Mouse (Mus musculus): ENCODE results near the gene Plce1. TPM values are rescaled to one million over a fixed set of nuclear protein-coding genes. Genes with fewer than 3 reads are reported as not detected.

Plce1 gene
- polyA plus RNA-seq, 1 experiment from 2014 or later = 2.0 TPM

DNA sequence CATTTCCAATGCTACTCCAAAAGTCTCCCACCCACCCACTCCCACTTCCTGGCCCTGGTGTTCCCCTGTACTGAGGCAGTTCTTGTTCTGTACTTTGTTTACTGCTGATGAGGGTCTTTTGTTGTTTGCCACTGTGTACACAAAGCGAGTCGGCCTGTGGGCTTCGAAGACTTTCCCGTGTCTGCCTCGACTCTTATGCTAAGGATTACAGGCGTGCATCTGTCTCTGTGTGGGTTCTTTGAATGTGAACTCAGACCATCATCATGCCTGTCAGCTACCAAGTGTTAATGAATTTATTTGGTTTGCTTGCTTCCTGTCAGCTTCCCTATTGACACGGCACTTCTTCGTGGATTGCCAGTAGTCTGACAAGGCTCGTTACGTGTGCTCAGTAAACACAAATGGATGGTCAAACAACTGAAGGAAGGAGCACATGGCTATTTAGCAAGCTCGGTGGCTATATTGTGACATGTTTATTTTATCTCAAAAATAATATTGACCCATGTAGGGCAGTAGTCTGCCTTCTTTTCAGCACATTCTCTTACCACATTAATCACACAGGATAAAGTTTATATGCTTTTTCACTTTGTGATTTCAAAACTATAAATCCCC lies 133.3 kb downstream of the Plce1 start:
- WGBS = 39% methylated on average over 11 of the region's 11 CpGs

DNA sequence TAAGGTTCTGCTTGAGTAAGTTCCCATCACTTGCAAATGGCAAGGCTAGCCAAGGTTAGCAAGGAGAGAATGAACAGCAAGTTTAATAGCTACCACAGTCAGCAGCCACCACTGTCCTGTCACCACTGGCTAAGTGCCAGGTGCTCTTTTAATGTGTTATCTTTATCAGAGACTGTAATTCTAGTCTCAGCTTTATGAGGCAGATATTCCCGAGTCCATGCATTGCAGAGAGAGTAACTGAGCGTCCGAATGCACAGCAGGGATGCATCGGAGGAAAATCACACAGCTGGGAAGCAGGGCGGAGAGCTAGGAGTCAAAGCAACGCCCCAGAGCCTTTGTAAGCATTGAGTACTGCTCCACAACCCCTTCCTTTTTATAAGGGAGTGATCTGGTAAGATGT lies 134.4 kb downstream of the Plce1 start:
- ATAC-seq (no peak), DNase-seq (ENCODE audit: low spot score) (no peak)
- Histone ChIP-seq H3K4me1 (ENCODE audit: insufficient read depth, low read depth, low read length) (no peaks in the 10 kb centered on the region), H3K9me3 (ENCODE audit: low read length) (no peaks in the 10 kb centered on the region), H3K27ac (ENCODE audit: low read length) (no peak overlapping the region), H3K9ac (replicated peaks; ENCODE audit: low read depth) (no peak overlapping the region), H3K36me3 (ENCODE audit: insufficient read depth, low read length) (no peaks in the 10 kb centered on the region), H3K4me2 (replicated peaks; ENCODE audit: low read depth, low read length) (no peak overlapping the region), H3K27me3 (replicated peaks; ENCODE audit: insufficient read depth, low read length) (no peaks in the 10 kb centered on the region), H3K4me3 (ENCODE audit: low read depth, low read length) (no peak overlapping the region)
- WGBS = 57% methylated on average over 6 of the region's 6 CpGs
- no peak for TF ChIP-seq EP300 (IDR thresholded peaks at IDR 0.05)
- TF ChIP-seq CTCF (IDR thresholded peaks at IDR 0.05) = no peak

More for the DNA sequence above, 133.3 kb downstream of the Plce1 start:
- H3K4me1 ChIP-seq (ENCODE audit: insufficient read depth, low read depth, low read length) = no peaks in the 10 kb centered on the region
- DNase-seq (ENCODE audit: low spot score) (no peak), ATAC-seq (no peak)
- no peak overlapping the region for H3K4me3 ChIP-seq (ENCODE audit: low read depth, low read length)
- no peak overlapping the region for H3K4me2 ChIP-seq (replicated peaks; ENCODE audit: low read depth, low read length)
- H3K9me3 ChIP-seq (ENCODE audit: low read length) = no peaks in the 10 kb centered on the region
- H3K36me3 ChIP-seq (ENCODE audit: insufficient read depth, low read length) = no peaks in the 10 kb centered on the region
- no peak overlapping the region for H3K9ac ChIP-seq (replicated peaks; ENCODE audit: low read depth)
- H3K27me3 ChIP-seq (replicated peaks; ENCODE audit: insufficient read depth, low read length) = no peaks in the 10 kb centered on the region
- TF ChIP-seq CTCF (IDR thresholded peaks at IDR 0.05) (no peak), EP300 (IDR thresholded peaks at IDR 0.05) (no peak)
- no peak overlapping the region for H3K27ac ChIP-seq (ENCODE audit: low read length)

DNA sequence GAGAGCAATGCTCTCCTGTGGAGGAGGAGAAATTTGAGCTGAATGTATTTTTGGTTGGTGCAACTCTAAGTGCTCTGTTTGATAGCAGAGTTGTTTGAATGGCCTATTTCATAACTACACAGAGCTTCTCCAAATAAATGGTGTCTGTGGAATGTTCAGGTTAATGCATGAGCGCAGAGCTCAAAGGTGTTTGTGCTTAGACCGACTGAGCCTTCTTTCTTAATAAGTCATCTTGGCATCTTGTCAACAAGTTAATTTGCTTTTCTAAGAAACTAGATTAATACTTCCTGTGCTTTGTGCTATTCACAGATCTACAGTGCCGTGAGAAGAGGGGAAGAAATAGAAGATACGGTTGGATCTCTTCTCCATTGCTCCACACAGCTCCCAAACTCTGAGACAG lies 139.2 kb downstream of the Plce1 start:
- DNase-seq (ENCODE audit: low spot score) = no peak
- no peak for ATAC-seq
- no peak overlapping the region for H3K27ac ChIP-seq (ENCODE audit: low read length)
- no peak overlapping the region for H3K4me2 ChIP-seq (replicated peaks; ENCODE audit: low read depth, low read length)
- H3K9ac ChIP-seq (replicated peaks; ENCODE audit: low read depth) = no peak overlapping the region
- H3K4me1 ChIP-seq (ENCODE audit: insufficient read depth, low read depth, low read length) = no peaks in the 10 kb centered on the region
- no peak for TF ChIP-seq EP300 (IDR thresholded peaks at IDR 0.05)
- no peak for TF ChIP-seq CTCF (IDR thresholded peaks at IDR 0.05)
- no peaks in the 10 kb centered on the region for H3K9me3 ChIP-seq (ENCODE audit: low read length)
- no peaks in the 10 kb centered on the region for H3K27me3 ChIP-seq (replicated peaks; ENCODE audit: insufficient read depth, low read length)
- no peaks in the 10 kb centered on the region for H3K36me3 ChIP-seq (ENCODE audit: insufficient read depth, low read length)
- H3K4me3 ChIP-seq (ENCODE audit: low read depth, low read length) = no peak overlapping the region
- WGBS = 54% methylated on average over 4 of the region's 4 CpGs

DNA sequence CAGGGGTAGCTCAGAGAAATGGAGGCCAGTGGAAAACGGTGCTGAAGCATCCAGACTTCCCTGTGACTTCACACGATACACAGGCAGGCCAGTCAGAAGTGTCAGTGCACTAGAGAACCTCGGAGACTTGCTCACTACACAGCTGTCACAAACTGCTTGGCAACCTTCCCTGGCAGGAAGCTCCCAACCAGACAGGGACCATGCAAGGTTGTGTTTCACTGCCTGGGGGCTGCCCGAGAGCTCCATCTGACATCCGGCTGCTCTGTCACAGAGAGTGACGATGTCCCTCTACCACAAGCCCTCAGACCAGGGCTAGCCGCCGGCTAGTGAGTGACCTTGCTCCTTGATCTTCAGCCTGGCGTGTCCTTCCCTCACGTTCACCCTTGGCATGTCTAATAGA lies 140.6 kb downstream of the Plce1 start:
- no peak overlapping the region for H3K27ac ChIP-seq (ENCODE audit: low read length)
- TF ChIP-seq EP300 (IDR thresholded peaks at IDR 0.05) (no peak), CTCF (IDR thresholded peaks at IDR 0.05) (no peak)
- no peak overlapping the region for H3K4me3 ChIP-seq (ENCODE audit: low read depth, low read length)
- no peaks in the 10 kb centered on the region for H3K36me3 ChIP-seq (ENCODE audit: insufficient read depth, low read length)
- 53% methylated on average over 10 of the region's 10 CpGs for WGBS
- no peaks in the 10 kb centered on the region for H3K4me1 ChIP-seq (ENCODE audit: insufficient read depth, low read depth, low read length)
- no peak overlapping the region for H3K9ac ChIP-seq (replicated peaks; ENCODE audit: low read depth)
- no peaks in the 10 kb centered on the region for H3K27me3 ChIP-seq (replicated peaks; ENCODE audit: insufficient read depth, low read length)
- H3K9me3 ChIP-seq (ENCODE audit: low read length) = no peaks in the 10 kb centered on the region
- no peak overlapping the region for H3K4me2 ChIP-seq (replicated peaks; ENCODE audit: low read depth, low read length)
- DNase-seq (ENCODE audit: low spot score) (peak; percentile 15), ATAC-seq (peak; percentile 57)

DNA sequence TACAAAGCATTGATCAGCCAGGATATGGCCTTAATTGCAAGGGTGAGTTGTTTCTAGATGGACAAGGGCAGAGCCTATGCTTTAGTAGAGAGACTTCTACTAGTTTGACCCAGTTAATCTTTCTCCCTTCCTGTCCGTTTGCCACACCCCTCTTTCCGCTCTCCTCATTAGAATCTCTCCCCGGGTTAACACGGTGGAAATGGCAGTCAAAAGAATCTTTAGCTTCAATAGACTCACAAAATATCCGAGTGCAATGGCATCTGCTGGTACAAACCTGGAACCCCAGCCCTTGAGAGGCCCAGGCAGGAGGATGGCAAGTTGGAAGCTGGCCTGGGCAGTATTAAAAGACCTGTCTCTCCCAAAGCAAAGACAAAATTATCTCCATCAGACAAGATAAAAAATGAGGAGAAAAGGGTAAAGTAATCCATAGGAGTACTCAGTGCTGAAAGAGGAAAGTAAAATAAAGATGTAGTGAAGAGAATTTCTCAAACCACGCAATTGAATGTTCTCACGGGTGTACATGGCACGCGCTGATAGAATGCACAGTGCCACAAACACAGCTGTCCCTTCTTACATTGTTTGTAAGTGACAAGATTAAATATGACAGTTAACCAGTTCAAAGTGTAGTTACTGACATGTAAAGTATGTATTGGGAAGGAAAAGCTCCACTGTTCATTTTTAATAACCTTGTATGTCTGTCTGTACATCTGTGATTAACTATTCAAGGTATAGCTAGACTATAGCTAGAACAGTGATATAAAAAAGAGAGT lies 145.5 kb downstream of the Plce1 start:
- TF ChIP-seq EP300 (IDR thresholded peaks at IDR 0.05) (no peak), CTCF (IDR thresholded peaks at IDR 0.05) (no peak)
- Histone ChIP-seq H3K9me3 (ENCODE audit: low read length) (no peaks in the 10 kb centered on the region), H3K27me3 (replicated peaks; ENCODE audit: insufficient read depth, low read length) (no peaks in the 10 kb centered on the region), H3K4me1 (ENCODE audit: insufficient read depth, low read depth, low read length) (no peaks in the 10 kb centered on the region), H3K4me2 (replicated peaks; ENCODE audit: low read depth, low read length) (no peak overlapping the region), H3K9ac (replicated peaks; ENCODE audit: low read depth) (no peak overlapping the region), H3K36me3 (ENCODE audit: insufficient read depth, low read length) (no peaks in the 10 kb centered on the region), H3K27ac (ENCODE audit: low read length) (no peak overlapping the region), H3K4me3 (ENCODE audit: low read depth, low read length) (no peak overlapping the region)
- DNase-seq (ENCODE audit: low spot score) (no peak), ATAC-seq (no peak)
- 57% methylated on average over 9 of the region's 9 CpGs for WGBS

DNA sequence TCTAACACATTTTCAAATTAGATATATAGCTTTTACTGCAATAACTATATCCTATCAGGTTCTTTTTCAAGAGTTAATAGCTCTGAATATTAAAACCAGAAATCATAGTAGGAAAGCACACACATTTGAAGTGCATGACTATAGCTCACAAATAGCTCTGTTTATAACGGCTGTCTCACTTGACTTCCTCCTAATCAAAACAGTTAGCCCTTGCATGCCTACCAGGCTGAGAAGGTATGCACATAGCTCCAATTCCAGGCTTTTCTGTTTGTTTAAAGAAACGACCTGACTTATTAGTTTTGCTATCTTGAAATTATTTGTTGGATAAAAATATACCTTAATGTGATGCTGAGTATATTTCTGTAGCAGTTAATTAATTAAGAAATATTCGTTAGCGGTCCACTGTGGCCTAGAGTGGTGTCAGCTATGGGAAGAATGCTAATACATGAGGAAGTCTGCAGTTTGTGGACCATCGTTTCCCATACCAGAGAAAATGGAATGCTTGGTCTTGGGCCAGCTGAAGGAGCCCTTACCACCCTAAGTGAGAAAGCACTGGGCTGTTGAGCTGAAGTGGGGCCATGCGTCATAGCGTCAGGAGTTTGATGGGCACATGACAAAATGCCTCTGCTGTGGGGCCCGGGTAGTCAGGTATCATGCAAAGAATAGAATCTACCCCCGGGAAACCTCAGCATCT lies 146.3 kb downstream of the Plce1 start:
- ATAC-seq = peak; percentile 91
- DNase-seq (ENCODE audit: low spot score) = peak; percentile 65
- Histone ChIP-seq H3K9ac (replicated peaks; ENCODE audit: low read depth) (no peak overlapping the region), H3K27me3 (replicated peaks; ENCODE audit: insufficient read depth, low read length) (no peaks in the 10 kb centered on the region), H3K36me3 (ENCODE audit: insufficient read depth, low read length) (no peaks in the 10 kb centered on the region), H3K9me3 (ENCODE audit: low read length) (no peaks in the 10 kb centered on the region), H3K27ac (ENCODE audit: low read length) (no peak overlapping the region), H3K4me1 (ENCODE audit: insufficient read depth, low read depth, low read length) (no peaks in the 10 kb centered on the region), H3K4me2 (replicated peaks; ENCODE audit: low read depth, low read length) (no peak overlapping the region), H3K4me3 (ENCODE audit: low read depth, low read length) (no peak overlapping the region)
- WGBS = 35% methylated on average over 9 of the region's 9 CpGs
- no peak for TF ChIP-seq CTCF (IDR thresholded peaks at IDR 0.05)
- peak; percentile 89 for TF ChIP-seq EP300 (IDR thresholded peaks at IDR 0.05)

Measured in lung, postnatal 0 days (tissue).